Mouse (Mus musculus) heart, embryonic 14.5 days (tissue): ENCODE measurements around the gene Anks1b. TPM values are rescaled to one million over a fixed set of nuclear protein-coding genes. Genes with fewer than 3 reads are reported as not detected.

Experiments
- ATAC-seq: fragments of 200-750 bp; cut with Nextera tagmentation; 2 replicates; pipeline ENCODE4 v1.8.0; 2017; ENCODE audit warnings: low read depth, moderate TSS enrichment; ENCODE audit not compliant: insufficient number of reproducible peaks, insufficient read depth, low FRiP score
- H3K27ac ChIP-seq, 2 experiments: fragments of 200-500 bp in 1 of 2; fragments of 300-500 bp in 1 of 2; sonication (generic) in 1 of 2; replicated peaks in 1 of 2; 2 replicates each; pipeline ENCODE4 v1.5.1; 2012 to 2014; ENCODE audit warnings: low read depth in 2 of 2, low read length in 2 of 2, control low read depth in 1 of 2, mild to moderate bottlenecking in 1 of 2, mixed read lengths in 1 of 2; ENCODE audit not compliant: control insufficient read depth in 1 of 2, insufficient read depth in 1 of 2
- H3K27me3 ChIP-seq: fragments of 300-500 bp; sonication (generic); 2 replicates; pipeline ENCODE4 v1.6.1; 2014; ENCODE audit warnings: mild to moderate bottlenecking, low read length, control low read depth; ENCODE audit not compliant: control insufficient read depth, insufficient read depth
- H3K36me3 ChIP-seq: fragments of 300-500 bp; sonication (generic); 2 replicates; pipeline ENCODE4 v1.6.1; 2014; ENCODE audit warnings: mild to moderate bottlenecking, control low read depth, low read length, mixed read lengths; ENCODE audit not compliant: control insufficient read depth, insufficient read depth
- H3K4me1 ChIP-seq, 2 experiments: fragments of 200-500 bp in 1 of 2; fragments of 300-500 bp in 1 of 2; sonication (generic) in 1 of 2; 2 replicates each; pipeline ENCODE4 v1.6.1; 2012 to 2014; ENCODE audit warnings: low read length in 2 of 2, control low read depth in 1 of 2, mixed read lengths in 1 of 2; ENCODE audit not compliant: control insufficient read depth in 2 of 2, insufficient read depth in 2 of 2
- H3K4me2 ChIP-seq: fragments of 300-500 bp; sonication (generic); 2 replicates; pipeline ENCODE4 v1.6.1; 2014; ENCODE audit warnings: mild to moderate bottlenecking, low read length
- H3K4me3 ChIP-seq, 2 experiments: fragments of 200-500 bp in 1 of 2; fragments of 300-500 bp in 1 of 2; sonication (generic) in 1 of 2; 2 replicates each; pipeline ENCODE4 v1.5.1; 2012 to 2014; ENCODE audit warnings: low read length in 2 of 2, mild to moderate bottlenecking in 2 of 2, control low read depth in 1 of 2, low read depth in 1 of 2, moderate library complexity in 1 of 2; ENCODE audit not compliant: control insufficient read depth in 1 of 2, insufficient read depth in 1 of 2
- H3K9ac ChIP-seq: fragments of 300-500 bp; sonication (generic); 2 replicates; pipeline ENCODE4 v1.6.1; 2014; ENCODE audit warnings: mild to moderate bottlenecking, low read length
- H3K9me3 ChIP-seq: fragments of 300-500 bp; sonication (generic); 2 replicates; pipeline ENCODE4 v1.6.1; 2016; ENCODE audit warnings: low read length, control low read depth; ENCODE audit not compliant: control insufficient read depth
- WGBS: fragments of 180-500 bp; shearing (Covaris S2); extraction: QIAGEN DNeasy Blood & Tissue Kit; methylation state at CpG from one replicate; pipeline ENCODE4 v1.1.7; 2014; 5-methylcytosine and 5-hydroxymethylcytosine counted together
- polyA plus RNA-seq: library from polyadenylated mRNA; unstranded; fragments of >200 nt; fragmentation: Nextera tagmentation; extraction: Ambion mirVana; gene quantifications from 2 replicates; pipeline ENCODE4 v1.2.1, GENCODE M21; 2014

Anks1b gene
- polyA plus RNA-seq, 1 experiment from 2014 or later = 0.14 TPM

GRCm38 (mm10) chr10:90974491-90974890, 1101.2 kb downstream of the Anks1b start:
- H3K36me3 ChIP-seq = no peaks in the 10 kb centered on the region
- WGBS = 66% methylated on average over 6 of the region's 6 CpGs
- no peak overlapping the region for H3K9ac ChIP-seq
- peaks cover 11% of the 10 kb centered on the region for H3K27me3 ChIP-seq
- H3K4me2 ChIP-seq = no peak overlapping the region
- peaks cover 3 to 7% of the 10 kb centered on the region in 2 experiments for H3K4me1 ChIP-seq
- no peaks in the 10 kb centered on the region for H3K9me3 ChIP-seq
- ATAC-seq = no peak
- no peak overlapping the region for H3K4me3 ChIP-seq
- no peak overlapping the region for H3K27ac ChIP-seq

GRCm38 (mm10) chr10:90981811-90982210, 1108.5 kb downstream of the Anks1b start:
- Histone ChIP-seq H3K27ac (no peak overlapping the region), H3K4me3 (no peak overlapping the region), H3K9me3 (no peaks in the 10 kb centered on the region), H3K27me3 (no peaks in the 10 kb centered on the region), H3K4me2 (no peak overlapping the region), H3K9ac (no peak overlapping the region), H3K4me1 (peaks cover 2 to 10% of the 10 kb centered on the region in 2 experiments; a peak in 2 of 4 replicates), H3K36me3 (0 out of 2 replicates have a peak, but pooled peaks cover 3% of the 10 kb centered on the region)
- 77% methylated on average over 4 of the region's 4 CpGs for WGBS
- no peak for ATAC-seq

- WGBS = 54% methylated on average over 8 of the region's 8 CpGs
- Histone ChIP-seq H3K4me2 (no peak overlapping the region), H3K9me3 (no peaks in the 10 kb centered on the region), H3K4me1 (peaks cover 2 to 10% of the 10 kb centered on the region in 2 experiments; a peak in 2 of 4 replicates), H3K36me3 (0 out of 2 replicates have a peak, but pooled peaks cover 3% of the 10 kb centered on the region), H3K27ac (no peak overlapping the region), H3K27me3 (no peaks in the 10 kb centered on the region), H3K4me3 (no peak overlapping the region), H3K9ac (no peak overlapping the region)
- ATAC-seq = no peak
Observed at GRCm38 (mm10) chr10:90983046-90983445, 1109.7 kb downstream of the Anks1b start.

GRCm38 (mm10) chr10:90990340-90990739, 1117.0 kb downstream of the Anks1b start:
- Histone ChIP-seq H3K4me2 (no peak overlapping the region), H3K9ac (no peak overlapping the region), H3K4me1 (no peaks in the 10 kb centered on the region), H3K27me3 (no peaks in the 10 kb centered on the region), H3K9me3 (no peaks in the 10 kb centered on the region), H3K4me3 (no peak overlapping the region), H3K27ac (no peak overlapping the region), H3K36me3 (peaks cover 47% of the 10 kb centered on the region)
- WGBS = 84% methylated on average over 6 of the region's 6 CpGs
- ATAC-seq = no peak

DNA sequence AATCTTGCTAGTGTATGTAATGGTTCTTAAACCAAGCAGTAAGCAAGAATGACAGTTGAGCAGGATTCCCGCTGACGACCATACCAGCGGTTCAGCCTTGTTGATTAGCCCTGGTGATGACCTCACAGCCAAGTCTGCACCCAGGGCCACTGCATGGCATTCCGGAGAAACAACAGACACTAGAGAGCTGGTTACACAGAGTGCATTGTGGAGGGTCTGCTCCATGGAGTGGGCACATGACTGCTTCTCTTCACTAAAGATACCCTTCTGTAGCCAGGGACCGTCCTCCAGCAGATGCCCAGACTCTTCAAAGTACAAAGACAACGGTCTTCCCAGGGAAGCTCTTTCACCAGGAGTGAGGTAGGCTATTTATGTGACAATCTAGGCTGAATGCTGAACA, 1118.9 kb downstream of the Anks1b start:
- no peak for ATAC-seq
- H3K27ac ChIP-seq = no peak overlapping the region
- no peak overlapping the region for H3K9ac ChIP-seq
- H3K4me3 ChIP-seq = no peak overlapping the region
- 72% methylated on average over 6 of the region's 6 CpGs for WGBS
- no peaks in the 10 kb centered on the region for H3K27me3 ChIP-seq
- no peaks in the 10 kb centered on the region for H3K4me1 ChIP-seq
- peaks cover 59% of the 10 kb centered on the region for H3K36me3 ChIP-seq
- H3K9me3 ChIP-seq = no peaks in the 10 kb centered on the region
- no peak overlapping the region for H3K4me2 ChIP-seq

- no peaks in the 10 kb centered on the region for H3K27me3 ChIP-seq
- peaks cover 64% of the 10 kb centered on the region for H3K36me3 ChIP-seq
Observed at GRCm38 (mm10) chr10:90993869-90994268, 1120.6 kb downstream of the Anks1b start.

GRCm38 (mm10) chr10:90999899-91000298, 1126.6 kb downstream of the Anks1b start:
- no peaks in the 10 kb centered on the region for H3K9me3 ChIP-seq
- peaks cover 47% of the 10 kb centered on the region for H3K36me3 ChIP-seq
- no peak for ATAC-seq
- no peaks in the 10 kb centered on the region for H3K27me3 ChIP-seq
- no peak overlapping the region for H3K4me2 ChIP-seq
- no peak overlapping the region for H3K9ac ChIP-seq
- WGBS = 63% methylated on average over 5 of the region's 5 CpGs
- H3K4me3 ChIP-seq = no peak overlapping the region
- H3K4me1 ChIP-seq = no peaks in the 10 kb centered on the region
- no peak overlapping the region for H3K27ac ChIP-seq

More at GRCm38 (mm10) chr10:90993869-90994268, 1120.6 kb downstream of the Anks1b start:
- WGBS = 86% methylated on average over 5 of the region's 5 CpGs
- Histone ChIP-seq H3K4me3 (no peak overlapping the region), H3K4me1 (no peaks in the 10 kb centered on the region), H3K9ac (no peak overlapping the region), H3K27ac (no peak overlapping the region), H3K4me2 (no peak overlapping the region), H3K9me3 (no peaks in the 10 kb centered on the region)
- no peak for ATAC-seq

- Histone ChIP-seq H3K9ac (no peak overlapping the region), H3K4me1 (no peaks in the 10 kb centered on the region), H3K4me3 (no peak overlapping the region), H3K27me3 (no peaks in the 10 kb centered on the region), H3K4me2 (no peak overlapping the region), H3K36me3 (peaks cover 38% of the 10 kb centered on the region), H3K9me3 (no peaks in the 10 kb centered on the region), H3K27ac (no peak overlapping the region)
- ATAC-seq = no peak
- WGBS = 71% methylated on average over 13 of the region's 13 CpGs
Observed at GRCm38 (mm10) chr10:91001421-91001820, 1128.1 kb downstream of the Anks1b start.
